Mouse (Mus musculus) small intestine, adult 2 months (tissue): ENCODE data around the gene Wdhd1. TPM values are rescaled to one million over a fixed set of nuclear protein-coding genes. Genes with fewer than 3 reads are reported as not detected.
A peak's percentile ranks its signal among the peaks of the same experiment; 100 is the strongest.
"Not testable (repeated sequence)": the region's sequence is repeated elsewhere in the genome, so short reads cannot be mapped to it uniquely, and the experiment has no call there.

Experiments used
- H3K27ac ChIP-seq: fragments of 200-500 bp; 2 replicates; pipeline ENCODE4 v1.5.1; 2012; ENCODE audit warnings: low read depth, low read length, control low read depth, inconsistent platforms; ENCODE audit not compliant: insufficient read depth
- H3K27me3 ChIP-seq: fragments of 200-500 bp; 2 replicates; pipeline ENCODE4 v1.6.1; 2012; ENCODE audit warnings: mild to moderate bottlenecking, moderate library complexity, low read length, inconsistent platforms; ENCODE audit not compliant: control insufficient read depth, insufficient read depth
- H3K36me3 ChIP-seq: fragments of 200-500 bp; 2 replicates; pipeline ENCODE4 v1.6.1; 2012; ENCODE audit warnings: mild to moderate bottlenecking, low read length, control low read depth, inconsistent platforms; ENCODE audit not compliant: control insufficient read depth, insufficient read depth
- H3K4me1 ChIP-seq: fragments of 200-500 bp; 2 replicates; pipeline ENCODE4 v1.6.1; 2012; ENCODE audit warnings: low read length, inconsistent platforms, mixed read lengths; ENCODE audit not compliant: control insufficient read depth, insufficient read depth, insufficient read length
- H3K4me3 ChIP-seq: fragments of 200-500 bp; 2 replicates; pipeline ENCODE4 v1.5.1; 2012; ENCODE audit warnings: low read depth, mild to moderate bottlenecking, control low read depth, inconsistent platforms, low read length, moderate library complexity
- CTCF ChIP-seq: fragments of 200-500 bp; IDR thresholded peaks from 2 replicates; pipeline ENCODE4 v1.5.1; 2012; ENCODE audit warnings: low read depth, mild to moderate bottlenecking, control low read depth, inconsistent platforms, low read length, moderate library complexity, mixed read lengths; ENCODE audit not compliant: insufficient replicate concordance, insufficient read length; ENCODE audit errors: extremely low read depth
- POLR2A ChIP-seq: fragments of 200-500 bp; IDR thresholded peaks from 2 replicates; pipeline ENCODE4 v1.6.1; 2012; ENCODE audit warnings: low read depth, mild to moderate bottlenecking, control low read depth, inconsistent platforms, low read length, moderate library complexity
- WGBS: fragments of 180-500 bp; shearing (Covaris S2); methylation state at CpG from one replicate; pipeline ENCODE4 v1.1.7; 2018; 5-methylcytosine and 5-hydroxymethylcytosine counted together
- polyA plus RNA-seq: library from polyadenylated mRNA; depleted of rRNA; stranded (reverse); fragments of >200 nt; gene quantifications from 2 replicates; pipeline ENCODE4 v1.2.3, GENCODE M21; 2012; rRNA removed

Wdhd1 gene
- 0.69 and 1.3 TPM in 2 replicates for polyA plus RNA-seq

GRCm38 (mm10) chr14:47276637-47277393 is at the start of gene Wdhd1, which contains the start of gene Socs4:
Gene Wdhd1, minus strand, starts transcription at chr14:47276857.
Gene Socs4, plus strand, starts transcription at chr14:47276931.
- peak within 1 kb of the TSS; percentile 79 for H3K4me3 ChIP-seq
- peak within 1 kb of the TSS; percentile 89 for H3K27ac ChIP-seq
- TF ChIP-seq POLR2A, result peak; percentile 73
- no peak for TF ChIP-seq CTCF
- peaks cover 7% of the 10 kb centered on the region for H3K36me3 ChIP-seq
- WGBS, result under 1% methylated on average over 77 of the region's 77 CpGs
- H3K4me1 ChIP-seq, result no peaks in the 10 kb centered on the region
- no peaks in the 10 kb centered on the region for H3K27me3 ChIP-seq

GRCm38 (mm10) chr14:47325965-47326761 is 49.5 kb upstream of the Wdhd1 start:
- Histone ChIP-seq H3K27me3 (no peaks in the 10 kb centered on the region), H3K36me3 (peaks cover 8% of the 10 kb centered on the region), H3K27ac (no peak overlapping the region), H3K4me3 (no peak overlapping the region), H3K4me1 (no peaks in the 10 kb centered on the region; the same call in 1 of the 2 replicates)
- WGBS, result 83% methylated on average over 9 of the region's 9 CpGs
- no peak for TF ChIP-seq CTCF
- TF ChIP-seq POLR2A, result no peak

- not testable (repeated sequence) for H3K27ac ChIP-seq, H3K4me1 ChIP-seq, H3K4me3 ChIP-seq, H3K27me3 ChIP-seq
- H3K36me3 ChIP-seq, result peaks cover 24% of the 10 kb centered on the region
- WGBS, result 87% methylated on average over 7 of the region's 8 CpGs
Measured at GRCm38 (mm10) chr14:47321581-47321980, 44.9 kb upstream of the Wdhd1 start.

- Histone ChIP-seq H3K27me3 (no peaks in the 10 kb centered on the region), H3K4me3 (no peak overlapping the region), H3K27ac (no peak overlapping the region), H3K4me1 (no peaks in the 10 kb centered on the region), H3K36me3 (peaks cover 35% of the 10 kb centered on the region)
- 61% methylated on average over 5 of the region's 5 CpGs for WGBS
- TF ChIP-seq CTCF (no peak), POLR2A (no peak)
Measured at GRCm38 (mm10) chr14:47319362-47319761, 42.7 kb upstream of the Wdhd1 start.

- no peak overlapping the region for H3K4me3 ChIP-seq
- no peaks in the 10 kb centered on the region for H3K27me3 ChIP-seq
- H3K4me1 ChIP-seq, result peaks cover 16% of the 10 kb centered on the region
- H3K36me3 ChIP-seq, result peaks cover 46% of the 10 kb centered on the region
- WGBS, result 93% methylated on average over 18 of the region's 18 CpGs
- peak overlapping the region; percentile 66 for H3K27ac ChIP-seq
- TF ChIP-seq POLR2A (no peak), CTCF (no peak)
Measured at GRCm38 (mm10) chr14:47310342-47311181, 33.9 kb upstream of the Wdhd1 start.

GRCm38 (mm10) chr14:47309061-47309460 is 32.4 kb upstream of the Wdhd1 start:
- peaks cover 37% of the 10 kb centered on the region for H3K36me3 ChIP-seq
- peak overlapping the region; percentile 76 for H3K27ac ChIP-seq
- WGBS, result 39% methylated on average over 1 of the region's 1 CpGs
- H3K27me3 ChIP-seq, result no peaks in the 10 kb centered on the region
- no peak for TF ChIP-seq POLR2A
- no peak for TF ChIP-seq CTCF
- H3K4me3 ChIP-seq, result no peak overlapping the region
- H3K4me1 ChIP-seq, result peaks cover 24% of the 10 kb centered on the region
